Mouse (Mus musculus): ENCODE data around the gene Stim2. TPM values are rescaled to one million over a fixed set of nuclear protein-coding genes. Genes with fewer than 3 reads are reported as not detected.

The Stim2 gene
- total and polyA plus RNA-seq, 2 experiments, result 12.2 to 13.2 TPM

DNA sequence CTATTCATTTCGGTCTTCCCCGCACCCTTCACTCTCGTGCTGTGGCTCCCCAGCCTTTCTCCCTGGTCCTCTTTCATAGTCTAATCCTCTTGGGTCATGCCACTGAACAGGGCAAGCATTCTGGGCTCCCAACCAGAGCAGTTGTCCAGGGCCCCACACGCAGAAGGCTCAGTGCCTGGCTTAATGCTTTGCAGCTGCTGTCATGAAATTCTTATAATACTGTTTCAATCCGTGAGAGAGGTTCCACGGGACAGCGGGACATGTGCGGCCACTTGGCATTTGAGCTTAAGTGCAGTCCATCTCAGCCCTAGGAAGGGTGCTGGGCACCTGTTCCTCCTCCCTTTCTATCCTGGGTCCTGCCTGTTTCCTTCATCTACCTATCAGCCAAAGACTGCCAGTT is 21.2 kb upstream of the Stim2 start:
- DNase-seq (ENCODE audit: extremely low read depth, low read depth, low spot score), result no peak
- H3K79me2 ChIP-seq (ENCODE audit: control insufficient read depth, insufficient read depth, low read length), result no peaks in the 10 kb centered on the region
- H3K27ac ChIP-seq (replicated peaks; ENCODE audit: insufficient read depth, low read depth, low read length), result no peak overlapping the region
- WGBS, result 94% methylated on average over 8 of the region's 8 CpGs
- no peaks in the 10 kb centered on the region for H3K36me3 ChIP-seq (ENCODE audit: control insufficient read depth, insufficient read depth, low read length)
- no peak overlapping the region for H3K9ac ChIP-seq (ENCODE audit: low read depth, low read length)
- TF ChIP-seq POLR2A (IDR thresholded peaks at IDR 0.05; ENCODE audit: extremely low read depth, insufficient read depth, low read length) (no peak), CTCF (IDR thresholded peaks at IDR 0.05; ENCODE audit: low read depth, low read length) (no peak)
- H3K27me3 ChIP-seq (ENCODE audit: control insufficient read depth, insufficient read depth, low read length), result no peaks in the 10 kb centered on the region
- no peak overlapping the region for H3K4me3 ChIP-seq (ENCODE audit: insufficient read depth, low read depth, low read length)
- H3K4me1 ChIP-seq (ENCODE audit: control insufficient read depth, insufficient read depth, low read length), result no peaks in the 10 kb centered on the region

GRCm38 (mm10) chr5:53983358-53983757 is 14.9 kb upstream of the Stim2 start:
- H3K79me2 ChIP-seq (ENCODE audit: control insufficient read depth, insufficient read depth, low read length), result no peaks in the 10 kb centered on the region
- no peaks in the 10 kb centered on the region for H3K36me3 ChIP-seq (ENCODE audit: control insufficient read depth, insufficient read depth, low read length)
- DNase-seq (ENCODE audit: extremely low read depth, low read depth, low spot score), result no peak
- peaks cover 5% of the 10 kb centered on the region for H3K4me1 ChIP-seq (ENCODE audit: control insufficient read depth, insufficient read depth, low read length)
- H3K4me3 ChIP-seq (ENCODE audit: insufficient read depth, low read depth, low read length), result no peak overlapping the region
- H3K9ac ChIP-seq (ENCODE audit: low read depth, low read length), result no peak overlapping the region
- 80% methylated on average over 4 of the region's 4 CpGs for WGBS
- no peaks in the 10 kb centered on the region for H3K27me3 ChIP-seq (ENCODE audit: control insufficient read depth, insufficient read depth, low read length)
- TF ChIP-seq POLR2A (IDR thresholded peaks at IDR 0.05; ENCODE audit: extremely low read depth, insufficient read depth, low read length), result no peak
- no peak for TF ChIP-seq CTCF (IDR thresholded peaks at IDR 0.05; ENCODE audit: low read depth, low read length)
- no peak overlapping the region for H3K27ac ChIP-seq (replicated peaks; ENCODE audit: insufficient read depth, low read depth, low read length)

DNA sequence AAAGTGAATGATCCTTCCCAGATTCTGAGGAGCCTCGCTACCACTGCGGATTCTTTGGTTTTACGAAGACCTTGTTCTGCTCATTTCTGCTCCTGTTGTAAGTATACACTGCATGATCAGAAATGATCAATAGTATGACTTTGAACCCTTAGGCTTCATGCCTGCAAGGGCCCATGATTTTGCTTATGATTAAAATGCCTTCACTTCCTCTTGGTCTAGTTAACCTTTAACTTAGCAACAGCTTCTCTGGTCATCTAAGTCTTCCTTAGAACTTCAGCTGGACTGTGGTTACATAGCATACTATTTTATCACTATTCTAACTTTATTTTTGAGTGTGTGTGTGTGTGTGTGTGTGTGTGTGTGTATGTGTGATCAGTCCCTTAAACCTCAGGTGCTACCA is 12.7 kb upstream of the Stim2 start:
- peaks cover 5% of the 10 kb centered on the region for H3K4me1 ChIP-seq (ENCODE audit: control insufficient read depth, insufficient read depth, low read length)
- peak; percentile 90 for DNase-seq (ENCODE audit: extremely low read depth, low read depth, low spot score)
- TF ChIP-seq CTCF (IDR thresholded peaks at IDR 0.05; ENCODE audit: low read depth, low read length) (no peak), POLR2A (IDR thresholded peaks at IDR 0.05; ENCODE audit: extremely low read depth, insufficient read depth, low read length) (no peak)
- WGBS, result 24% methylated on average over 3 of the region's 3 CpGs
- peak overlapping the region; percentile 94 for H3K27ac ChIP-seq (replicated peaks; ENCODE audit: insufficient read depth, low read depth, low read length)
- no peaks in the 10 kb centered on the region for H3K27me3 ChIP-seq (ENCODE audit: control insufficient read depth, insufficient read depth, low read length)
- H3K36me3 ChIP-seq (ENCODE audit: control insufficient read depth, insufficient read depth, low read length), result no peaks in the 10 kb centered on the region
- H3K79me2 ChIP-seq (ENCODE audit: control insufficient read depth, insufficient read depth, low read length), result no peaks in the 10 kb centered on the region
- peak overlapping the region; percentile 54 for H3K9ac ChIP-seq (ENCODE audit: low read depth, low read length)
- H3K4me3 ChIP-seq (ENCODE audit: insufficient read depth, low read depth, low read length), result no peak overlapping the region

GRCm38 (mm10) chr5:53987496-53987895 is 10.8 kb upstream of the Stim2 start:
- Histone ChIP-seq H3K36me3 (ENCODE audit: control insufficient read depth, insufficient read depth, low read length) (no peaks in the 10 kb centered on the region), H3K27me3 (ENCODE audit: control insufficient read depth, insufficient read depth, low read length) (no peaks in the 10 kb centered on the region), H3K4me3 (ENCODE audit: insufficient read depth, low read depth, low read length) (no peak overlapping the region), H3K27ac (replicated peaks; ENCODE audit: insufficient read depth, low read depth, low read length) (no peak overlapping the region), H3K9ac (ENCODE audit: low read depth, low read length) (no peak overlapping the region), H3K4me1 (ENCODE audit: control insufficient read depth, insufficient read depth, low read length) (peaks cover 5% of the 10 kb centered on the region), H3K79me2 (ENCODE audit: control insufficient read depth, insufficient read depth, low read length) (no peaks in the 10 kb centered on the region)
- WGBS, result 100% methylated on average over 1 of the region's 1 CpGs
- TF ChIP-seq CTCF (IDR thresholded peaks at IDR 0.05; ENCODE audit: low read depth, low read length) (no peak), POLR2A (IDR thresholded peaks at IDR 0.05; ENCODE audit: extremely low read depth, insufficient read depth, low read length) (no peak)
- DNase-seq (ENCODE audit: extremely low read depth, low read depth, low spot score), result no peak

GRCm38 (mm10) chr5:53988053-53988452 is 10.2 kb upstream of the Stim2 start:
- no peak for DNase-seq (ENCODE audit: extremely low read depth, low read depth, low spot score)
- WGBS, result 91% methylated on average over 1 of the region's 1 CpGs
- Histone ChIP-seq H3K4me3 (ENCODE audit: insufficient read depth, low read depth, low read length) (no peak overlapping the region), H3K27ac (replicated peaks; ENCODE audit: insufficient read depth, low read depth, low read length) (no peak overlapping the region), H3K79me2 (ENCODE audit: control insufficient read depth, insufficient read depth, low read length) (no peaks in the 10 kb centered on the region), H3K9ac (ENCODE audit: low read depth, low read length) (no peak overlapping the region), H3K36me3 (ENCODE audit: control insufficient read depth, insufficient read depth, low read length) (no peaks in the 10 kb centered on the region), H3K4me1 (ENCODE audit: control insufficient read depth, insufficient read depth, low read length) (peaks cover 7% of the 10 kb centered on the region), H3K27me3 (ENCODE audit: control insufficient read depth, insufficient read depth, low read length) (no peaks in the 10 kb centered on the region)
- TF ChIP-seq CTCF (IDR thresholded peaks at IDR 0.05; ENCODE audit: low read depth, low read length), result no peak
- no peak for TF ChIP-seq POLR2A (IDR thresholded peaks at IDR 0.05; ENCODE audit: extremely low read depth, insufficient read depth, low read length)

GRCm38 (mm10) chr5:53992616-53993015 is 5.7 kb upstream of the Stim2 start:
- peak overlapping the region; percentile 27 for H3K9ac ChIP-seq (ENCODE audit: low read depth, low read length)
- peak; percentile 97 for DNase-seq (ENCODE audit: extremely low read depth, low read depth, low spot score)

More at GRCm38 (mm10) chr5:53992616-53993015, 5.7 kb upstream of the Stim2 start:
- WGBS, result 19% methylated on average over 7 of the region's 7 CpGs
- H3K36me3 ChIP-seq (ENCODE audit: control insufficient read depth, insufficient read depth, low read length), result no peaks in the 10 kb centered on the region
- H3K4me1 ChIP-seq (ENCODE audit: control insufficient read depth, insufficient read depth, low read length), result peaks cover 17% of the 10 kb centered on the region; the same call in 1 of the 2 replicates
- peak overlapping the region; percentile 91 for H3K27ac ChIP-seq (replicated peaks; ENCODE audit: insufficient read depth, low read depth, low read length)
- no peak overlapping the region for H3K4me3 ChIP-seq (ENCODE audit: insufficient read depth, low read depth, low read length)
- TF ChIP-seq POLR2A (IDR thresholded peaks at IDR 0.05; ENCODE audit: extremely low read depth, insufficient read depth, low read length) (no peak), CTCF (IDR thresholded peaks at IDR 0.05; ENCODE audit: low read depth, low read length) (no peak)
- H3K79me2 ChIP-seq (ENCODE audit: control insufficient read depth, insufficient read depth, low read length), result no peaks in the 10 kb centered on the region
- H3K27me3 ChIP-seq (ENCODE audit: control insufficient read depth, insufficient read depth, low read length), result no peaks in the 10 kb centered on the region

Measured in liver, adult 2 months (tissue).